Mouse (Mus musculus): ENCODE results near the gene Gm11034. TPM values are rescaled to one million over a fixed set of nuclear protein-coding genes. Genes with fewer than 3 reads are reported as not detected.

Gm11034 gene
- polyA plus RNA-seq, 1 experiment from 2014 or later: not detected

GRCm38 (mm10) chr8:72239499-72240402, 26.3 kb upstream of the Gm11034 start, which contains the start of gene Ap1m1:
TSS of gene Ap1m1 (plus strand) at chr8:72240018.
- peak within 1 kb of the TSS; percentile 84 for H3K27ac ChIP-seq

GRCm38 (mm10) chr8:72222656-72223055, 9.2 kb upstream of the Gm11034 start:
- Histone ChIP-seq H3K4me3 (no peak overlapping the region), H3K36me3 (peaks cover 31% of the 10 kb centered on the region), H3K9ac (no peak overlapping the region), H3K27ac (no peak overlapping the region), H3K4me2 (replicated peaks) (no peak overlapping the region), H3K27me3 (replicated peaks) (no peaks in the 10 kb centered on the region), H3K9me3 (no peaks in the 10 kb centered on the region), H3K4me1 (peaks cover 16% of the 10 kb centered on the region)
- 95% methylated on average over 5 of the region's 5 CpGs for WGBS
- no peak for ATAC-seq (ENCODE audit: low FRiP score, low read depth)

More at GRCm38 (mm10) chr8:72239499-72240402, 26.3 kb upstream of the Gm11034 start, which contains the start of gene Ap1m1:
- Histone ChIP-seq H3K4me3 (peak within 1 kb of the TSS; percentile 64), H3K9ac (peak within 1 kb of the TSS; percentile 62), H3K36me3 (peaks cover 8% of the 10 kb centered on the region), H3K4me1 (peaks cover 22% of the 10 kb centered on the region), H3K4me2 (replicated peaks) (peak within 1 kb of the TSS; percentile 78), H3K27me3 (replicated peaks) (no peaks in the 10 kb centered on the region), H3K9me3 (no peaks in the 10 kb centered on the region)
- ATAC-seq (ENCODE audit: low FRiP score, low read depth): peak; percentile 96
- under 1% methylated on average over 54 of the region's 54 CpGs for WGBS

- H3K9me3 ChIP-seq: no peaks in the 10 kb centered on the region
- H3K36me3 ChIP-seq: peaks cover 31% of the 10 kb centered on the region
- peak overlapping the region; percentile 91 for H3K4me2 ChIP-seq (replicated peaks)
- ATAC-seq (ENCODE audit: low FRiP score, low read depth): no peak
- no peaks in the 10 kb centered on the region for H3K27me3 ChIP-seq (replicated peaks)
- peak overlapping the region; percentile 77 for H3K4me3 ChIP-seq
- H3K9ac ChIP-seq: no peak overlapping the region
- no peak overlapping the region for H3K27ac ChIP-seq
- peaks cover 16% of the 10 kb centered on the region for H3K4me1 ChIP-seq
- WGBS: 91% methylated on average over 4 of the region's 4 CpGs
These were observed 7.3 kb upstream of the Gm11034 start for GRCm38 (mm10) chr8:72220758-72221157.

- Histone ChIP-seq H3K27ac (0 out of 2 replicates have a peak within 1 kb of the TSS, but pooled peaks have one; percentile 13), H3K9me3 (no peaks in the 10 kb centered on the region), H3K27me3 (replicated peaks) (peaks cover 5% of the 10 kb centered on the region; the same call in 1 of the 2 replicates), H3K4me2 (replicated peaks) (peak within 1 kb of the TSS; percentile 91), H3K36me3 (peaks cover 31% of the 10 kb centered on the region), H3K4me1 (peaks cover 16% of the 10 kb centered on the region), H3K4me3 (peak within 1 kb of the TSS; percentile 77), H3K9ac (peak within 1 kb of the TSS; percentile 68)
- ATAC-seq (ENCODE audit: low FRiP score, low read depth): peak; percentile 98
- WGBS: 15% methylated on average over 39 of the region's 39 CpGs
These were observed 6.3 kb upstream of the Gm11034 start, which contains the start of gene Fam32a for GRCm38 (mm10) chr8:72219541-72220363. TSS of gene Fam32a (plus strand) at chr8:72219730.

GRCm38 (mm10) chr8:72218781-72219540, 5.5 kb upstream of the Gm11034 start:
- WGBS: 84% methylated on average over 10 of the region's 10 CpGs
- no peak overlapping the region for H3K9ac ChIP-seq
- H3K36me3 ChIP-seq: peaks cover 28% of the 10 kb centered on the region
- H3K27me3 ChIP-seq (replicated peaks): peaks cover 5% of the 10 kb centered on the region; the same call in 1 of the 2 replicates
- H3K27ac ChIP-seq: no peak overlapping the region
- H3K4me1 ChIP-seq: peaks cover 16% of the 10 kb centered on the region
- peak overlapping the region; percentile 91 for H3K4me2 ChIP-seq (replicated peaks)
- no peak overlapping the region for H3K4me3 ChIP-seq
- no peaks in the 10 kb centered on the region for H3K9me3 ChIP-seq
- peak; percentile 57 for ATAC-seq (ENCODE audit: low FRiP score, low read depth)

GRCm38 (mm10) chr8:72215871-72216270, 2.4 kb upstream of the Gm11034 start:
- 36% methylated on average over 1 of the region's 1 CpGs for WGBS
- Histone ChIP-seq H3K9ac (no peak overlapping the region), H3K9me3 (no peaks in the 10 kb centered on the region), H3K27ac (no peak overlapping the region), H3K4me3 (no peak overlapping the region), H3K4me1 (peaks cover 8% of the 10 kb centered on the region), H3K4me2 (replicated peaks) (no peak overlapping the region), H3K27me3 (replicated peaks) (peaks cover 12% of the 10 kb centered on the region; the same call in 1 of the 2 replicates), H3K36me3 (no peaks in the 10 kb centered on the region)
- ATAC-seq (ENCODE audit: low FRiP score, low read depth): no peak

- Histone ChIP-seq H3K9ac (no peak overlapping the region), H3K4me1 (peaks cover under 1% of the 10 kb centered on the region; the same call in 1 of the 2 replicates), H3K27me3 (replicated peaks) (peaks cover 12% of the 10 kb centered on the region; the same call in 1 of the 2 replicates), H3K4me3 (no peak overlapping the region), H3K36me3 (no peaks in the 10 kb centered on the region), H3K9me3 (no peaks in the 10 kb centered on the region), H3K4me2 (replicated peaks) (no peak overlapping the region), H3K27ac (no peak overlapping the region)
- WGBS: 37% methylated on average over 2 of the region's 2 CpGs
- ATAC-seq (ENCODE audit: low FRiP score, low read depth): no peak
These were observed 1.6 kb upstream of the Gm11034 start for GRCm38 (mm10) chr8:72215060-72215459.

GRCm38 (mm10) chr8:72212751-72213150, 685 bp downstream of the Gm11034 start, which contains the start of gene Cib3:
TSS of gene Cib3 (minus strand) at chr8:72212837.
- Histone ChIP-seq H3K4me2 (replicated peaks) (no peak within 1 kb of the TSS), H3K9me3 (no peaks in the 10 kb centered on the region), H3K4me1 (no peaks in the 10 kb centered on the region), H3K4me3 (no peak within 1 kb of the TSS), H3K36me3 (no peaks in the 10 kb centered on the region), H3K9ac (no peak within 1 kb of the TSS), H3K27ac (no peak within 1 kb of the TSS), H3K27me3 (replicated peaks) (peaks cover 12% of the 10 kb centered on the region; the same call in 1 of the 2 replicates)
- 69% methylated on average over 4 of the region's 4 CpGs for WGBS
- no peak for ATAC-seq (ENCODE audit: low FRiP score, low read depth)

GRCm38 (mm10) chr8:72211846-72212245, 1.6 kb downstream of the Gm11034 start:
- 87% methylated on average over 1 of the region's 1 CpGs for WGBS
- no peaks in the 10 kb centered on the region for H3K36me3 ChIP-seq
- H3K9me3 ChIP-seq: no peaks in the 10 kb centered on the region
- ATAC-seq (ENCODE audit: low FRiP score, low read depth): no peak
- H3K27ac ChIP-seq: no peak overlapping the region
- H3K9ac ChIP-seq: no peak overlapping the region
- no peak overlapping the region for H3K4me3 ChIP-seq
- H3K4me1 ChIP-seq: no peaks in the 10 kb centered on the region
- no peak overlapping the region for H3K4me2 ChIP-seq (replicated peaks)
- peaks cover 12% of the 10 kb centered on the region; the same call in 1 of the 2 replicates for H3K27me3 ChIP-seq (replicated peaks)

GRCm38 (mm10) chr8:72210710-72211109, 2.7 kb downstream of the Gm11034 start:
- no peak overlapping the region for H3K27ac ChIP-seq
- no peaks in the 10 kb centered on the region for H3K4me1 ChIP-seq
- H3K9ac ChIP-seq: no peak overlapping the region
- H3K4me2 ChIP-seq (replicated peaks): no peak overlapping the region
- no peak overlapping the region for H3K4me3 ChIP-seq
- WGBS: 55% methylated on average over 2 of the region's 2 CpGs
- no peaks in the 10 kb centered on the region for H3K9me3 ChIP-seq
- ATAC-seq (ENCODE audit: low FRiP score, low read depth): no peak
- H3K36me3 ChIP-seq: no peaks in the 10 kb centered on the region
- H3K27me3 ChIP-seq (replicated peaks): peaks cover 12% of the 10 kb centered on the region; the same call in 1 of the 2 replicates

- Histone ChIP-seq H3K27me3 (replicated peaks) (peaks cover 11% of the 10 kb centered on the region; the same call in 1 of the 2 replicates), H3K9me3 (0 out of 2 replicates have a peak, but pooled peaks cover under 1% of the 10 kb centered on the region), H3K4me2 (replicated peaks) (no peak overlapping the region), H3K4me3 (no peak overlapping the region), H3K27ac (no peak overlapping the region), H3K9ac (no peak overlapping the region), H3K4me1 (no peaks in the 10 kb centered on the region), H3K36me3 (no peaks in the 10 kb centered on the region)
- WGBS: 79% methylated on average over 4 of the region's 4 CpGs
- ATAC-seq (ENCODE audit: low FRiP score, low read depth): no peak
These were observed 3.2 kb downstream of the Gm11034 start for GRCm38 (mm10) chr8:72210222-72210621.
